Mouse (Mus musculus) heart, embryonic 13.5 days (tissue): Measurements from ENCODE around the gene Med24. TPM values are rescaled to one million over a fixed set of nuclear protein-coding genes. Genes with fewer than 3 reads are reported as not detected.
A peak's percentile ranks its signal among the peaks of the same experiment; 100 is the strongest.

Experiments
- ATAC-seq: fragments of 200-750 bp; cut with Nextera tagmentation; 2 replicates; pipeline ENCODE4 v1.8.0; 2017; ENCODE audit warnings: moderate TSS enrichment; ENCODE audit not compliant: insufficient number of reproducible peaks, low FRiP score, low TSS enrichment; ENCODE audit errors: extremely low read depth
- H3K27ac ChIP-seq: fragments of 300-500 bp; sonication (generic); replicated peaks from 2 replicates; pipeline ENCODE4 v1.5.1; 2015; ENCODE audit warnings: moderate library complexity, mild to moderate bottlenecking, inconsistent platforms
- H3K27me3 ChIP-seq: fragments of 300-500 bp; sonication (generic); replicated peaks from 2 replicates; pipeline ENCODE4 v1.6.1; 2015; ENCODE audit warnings: mild to moderate bottlenecking, inconsistent platforms
- H3K36me3 ChIP-seq: fragments of 300-500 bp; sonication (generic); 2 replicates; pipeline ENCODE4 v1.6.1; 2015; ENCODE audit warnings: mild to moderate bottlenecking, inconsistent platforms
- H3K4me1 ChIP-seq: fragments of 300-500 bp; sonication (generic); 2 replicates; pipeline ENCODE4 v1.6.1; 2015; ENCODE audit warnings: inconsistent platforms
- H3K4me2 ChIP-seq: fragments of 300-500 bp; sonication (generic); 2 replicates; pipeline ENCODE4 v1.6.1; 2015; ENCODE audit warnings: inconsistent platforms, mild to moderate bottlenecking, moderate library complexity
- H3K4me3 ChIP-seq: fragments of 300-500 bp; sonication (generic); 2 replicates; pipeline ENCODE4 v1.5.1; 2015; ENCODE audit warnings: moderate library complexity, mild to moderate bottlenecking, inconsistent platforms
- H3K9ac ChIP-seq: fragments of 300-500 bp; sonication (generic); 2 replicates; pipeline ENCODE4 v1.6.1; 2015; ENCODE audit warnings: inconsistent platforms, mild to moderate bottlenecking, moderate library complexity
- H3K9me3 ChIP-seq: fragments of 300-500 bp; sonication (generic); 2 replicates; pipeline ENCODE4 v1.6.1; 2016; ENCODE audit warnings: inconsistent platforms
- WGBS: fragments of 180-500 bp; shearing (Covaris S2); methylation state at CpG from one replicate; pipeline ENCODE4 v1.1.7; 2015; ENCODE audit warnings: mixed read lengths; 5-methylcytosine and 5-hydroxymethylcytosine counted together
- polyA plus RNA-seq: library from polyadenylated mRNA; unstranded; fragments of >200 nt; fragmentation: Nextera tagmentation; extraction: Ambion mirVana; gene quantifications from 2 replicates; pipeline ENCODE4 v1.2.1, GENCODE M21; 2015

Med24 gene
- polyA plus RNA-seq, 1 experiment from 2014 or later, result 37.4 TPM

DNA sequence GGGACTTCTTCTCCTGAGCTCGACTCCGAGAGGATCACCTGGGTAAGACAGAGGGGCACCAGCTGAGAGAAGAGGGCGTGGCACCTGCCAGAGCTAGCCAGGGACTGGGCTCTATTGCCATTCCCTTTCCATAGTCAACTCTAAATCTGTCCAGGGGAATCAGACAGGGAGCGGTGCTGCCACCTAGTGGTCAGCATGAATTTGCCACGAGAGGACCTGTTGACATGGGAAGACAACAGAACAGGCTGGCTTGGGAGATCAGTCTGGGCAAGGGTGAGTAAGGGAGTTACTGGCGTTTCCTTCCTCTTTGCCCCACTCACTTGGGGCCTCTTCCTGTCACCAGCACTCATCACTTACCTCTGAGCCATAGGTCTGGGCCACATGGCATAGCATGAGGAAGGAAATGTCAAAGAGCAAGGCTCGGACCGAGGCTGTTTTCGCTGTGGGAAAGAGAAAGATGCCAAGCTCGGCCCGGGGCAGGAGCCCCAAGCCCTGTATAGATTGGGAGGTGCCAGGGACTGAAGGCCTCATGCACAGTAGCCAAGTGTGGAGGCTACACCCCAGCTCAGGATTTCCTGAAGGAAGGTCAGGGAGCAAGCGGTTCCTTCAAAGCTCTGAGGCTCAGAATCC, 18.7 kb downstream of the Med24 start:
- ATAC-seq, result no peak; the same call in 1 of the 2 replicates
- Histone ChIP-seq H3K9me3 (no peaks in the 10 kb centered on the region), H3K4me2 (no peak overlapping the region), H3K27me3 (no peaks in the 10 kb centered on the region), H3K9ac (no peak overlapping the region), H3K27ac (peak overlapping the region; percentile 60), H3K4me1 (peaks cover 43% of the 10 kb centered on the region), H3K36me3 (peaks cover 84% of the 10 kb centered on the region), H3K4me3 (no peak overlapping the region)
- 44% methylated on average over 12 of the region's 12 CpGs for WGBS

GRCm38 (mm10) chr11:98709001-98709741, 20.1 kb downstream of the Med24 start:
- H3K4me3 ChIP-seq, result no peak overlapping the region
- H3K4me2 ChIP-seq, result no peak overlapping the region
- H3K27ac ChIP-seq, result peak overlapping the region; percentile 77
- peaks cover 43% of the 10 kb centered on the region for H3K4me1 ChIP-seq
- no peaks in the 10 kb centered on the region for H3K27me3 ChIP-seq
- H3K36me3 ChIP-seq, result peaks cover 84% of the 10 kb centered on the region
- no peak for ATAC-seq
- 64% methylated on average over 26 of the region's 26 CpGs for WGBS
- H3K9me3 ChIP-seq, result no peaks in the 10 kb centered on the region
- H3K9ac ChIP-seq, result peak overlapping the region; percentile 42

DNA sequence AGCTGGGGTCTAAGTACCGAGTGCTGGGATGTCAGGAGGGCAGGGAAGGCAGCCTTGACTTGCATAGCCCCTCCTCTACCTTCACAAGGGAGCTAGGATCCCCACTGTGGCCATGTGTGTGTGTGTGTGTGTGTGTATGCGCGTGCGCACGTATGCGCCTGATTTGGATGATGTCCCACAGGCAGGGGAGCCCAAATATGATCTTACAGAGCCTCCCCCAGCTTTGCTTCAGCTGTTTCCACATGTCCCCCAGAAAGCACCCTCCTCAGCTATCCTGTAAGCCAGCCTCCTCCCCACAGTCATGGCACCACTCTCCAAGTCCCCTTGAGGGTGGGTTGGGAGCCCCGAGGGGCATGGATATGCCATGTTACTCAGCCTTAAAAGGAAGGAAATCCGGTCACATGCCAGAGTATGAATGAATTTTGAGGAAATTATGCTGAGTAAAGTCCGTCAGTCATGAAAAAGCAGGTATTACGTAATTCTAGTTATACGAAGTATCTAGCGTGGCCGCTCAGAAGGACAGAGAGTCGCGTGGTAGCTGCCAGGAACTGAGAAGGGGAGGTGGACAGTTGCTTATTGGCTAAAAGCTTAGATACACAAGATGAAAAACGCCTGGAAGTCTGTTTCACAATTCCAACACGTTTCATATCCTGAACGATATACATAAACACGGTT, 20.8 kb downstream of the Med24 start:
- peak overlapping the region; percentile 42; the same call in 1 of the 2 replicates for H3K9ac ChIP-seq
- no peak for ATAC-seq
- no peak overlapping the region for H3K4me3 ChIP-seq
- H3K4me2 ChIP-seq, result no peak overlapping the region
- peaks cover 43% of the 10 kb centered on the region for H3K4me1 ChIP-seq
- H3K27me3 ChIP-seq, result no peaks in the 10 kb centered on the region
- peaks cover 81% of the 10 kb centered on the region for H3K36me3 ChIP-seq
- 78% methylated on average over 19 of the region's 19 CpGs for WGBS
- H3K27ac ChIP-seq, result peak overlapping the region; percentile 77
- H3K9me3 ChIP-seq, result no peaks in the 10 kb centered on the region

- Histone ChIP-seq H3K36me3 (peaks cover 73% of the 10 kb centered on the region), H3K4me2 (no peak overlapping the region), H3K27ac (peak overlapping the region; percentile 77), H3K4me1 (peaks cover 43% of the 10 kb centered on the region), H3K9me3 (no peaks in the 10 kb centered on the region), H3K9ac (0 out of 2 replicates have a peak overlapping the region, but pooled peaks have one; percentile 42), H3K4me3 (no peak overlapping the region), H3K27me3 (no peaks in the 10 kb centered on the region; the same call in 1 of the 2 replicates)
- 82% methylated on average over 22 of the region's 22 CpGs for WGBS
- no peak for ATAC-seq
These were observed 21.6 kb downstream of the Med24 start for GRCm38 (mm10) chr11:98707401-98708281.

GRCm38 (mm10) chr11:98705021-98705420, 24.2 kb downstream of the Med24 start:
- Histone ChIP-seq H3K4me1 (peaks cover 46% of the 10 kb centered on the region), H3K9me3 (no peaks in the 10 kb centered on the region), H3K36me3 (peaks cover 60% of the 10 kb centered on the region), H3K27ac (no peak overlapping the region), H3K4me3 (no peak overlapping the region), H3K27me3 (peaks cover 12% of the 10 kb centered on the region; the same call in 1 of the 2 replicates), H3K4me2 (no peak overlapping the region), H3K9ac (no peak overlapping the region)
- WGBS, result 89% methylated on average over 10 of the region's 10 CpGs
- no peak for ATAC-seq

DNA sequence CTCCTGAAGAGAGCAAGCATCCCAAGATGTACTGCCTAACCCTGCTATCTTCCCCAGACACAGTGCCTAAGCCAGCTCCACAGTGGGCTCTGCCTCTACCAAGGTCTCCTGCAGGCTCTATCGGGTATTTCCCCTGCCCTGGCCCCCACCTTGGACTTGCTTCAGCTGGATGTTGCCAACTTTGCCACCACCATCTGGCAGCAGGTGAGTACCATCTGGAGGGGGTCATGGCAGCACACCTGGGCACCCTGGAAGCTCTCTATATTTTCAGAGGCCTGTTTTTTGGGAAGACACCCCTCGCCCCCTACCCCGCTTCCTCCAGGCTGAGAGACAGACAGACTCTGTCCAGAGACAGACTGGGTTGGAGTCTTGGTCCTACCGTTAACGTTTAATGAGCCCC, 26.9 kb downstream of the Med24 start:
- no peak overlapping the region; the same call in 1 of the 2 replicates for H3K9ac ChIP-seq
- H3K27me3 ChIP-seq, result peaks cover 12% of the 10 kb centered on the region; the same call in 1 of the 2 replicates
- H3K36me3 ChIP-seq, result peaks cover 36% of the 10 kb centered on the region
- no peak overlapping the region for H3K4me2 ChIP-seq
- WGBS, result 68% methylated on average over 5 of the region's 5 CpGs
- H3K9me3 ChIP-seq, result no peaks in the 10 kb centered on the region
- no peak overlapping the region for H3K4me3 ChIP-seq
- H3K27ac ChIP-seq, result no peak overlapping the region
- H3K4me1 ChIP-seq, result peaks cover 19% of the 10 kb centered on the region
- ATAC-seq, result no peak

GRCm38 (mm10) chr11:98701213-98701670, 28.0 kb downstream of the Med24 start, which contains the start of gene Csf3:
Csf3 (plus strand) TSS chr11:98701263.
- H3K9ac ChIP-seq, result peak within 1 kb of the TSS; percentile 47; the same call in 1 of the 2 replicates
- peaks cover 32% of the 10 kb centered on the region for H3K36me3 ChIP-seq
- WGBS, result 40% methylated on average over 10 of the region's 10 CpGs
- no peak within 1 kb of the TSS for H3K4me3 ChIP-seq
- no peak for ATAC-seq
- H3K9me3 ChIP-seq, result no peaks in the 10 kb centered on the region
- H3K27me3 ChIP-seq, result peaks cover 12% of the 10 kb centered on the region; the same call in 1 of the 2 replicates
- no peak within 1 kb of the TSS for H3K27ac ChIP-seq
- no peak within 1 kb of the TSS for H3K4me2 ChIP-seq
- H3K4me1 ChIP-seq, result peaks cover 15% of the 10 kb centered on the region

DNA sequence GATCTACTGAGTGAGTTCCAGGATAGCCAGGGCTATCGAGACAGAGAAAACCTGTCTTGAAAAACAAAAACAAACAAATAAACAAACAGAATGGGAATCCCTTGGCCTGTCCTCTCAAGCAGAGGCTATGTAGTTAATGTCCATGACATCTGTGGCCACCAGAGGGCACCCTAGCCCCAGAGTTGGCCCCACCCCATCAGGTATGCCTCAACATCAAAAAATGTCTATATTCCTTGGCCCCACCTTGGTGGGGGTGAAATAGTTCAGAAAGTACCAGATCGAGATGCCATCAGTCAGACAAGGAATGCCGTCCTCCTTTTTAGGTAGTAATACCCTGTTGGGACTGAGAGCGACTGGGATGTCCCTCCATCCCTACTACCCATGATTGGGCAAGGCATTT, 29.3 kb downstream of the Med24 start:
- no peak for ATAC-seq
- Histone ChIP-seq H3K4me2 (no peak overlapping the region), H3K4me3 (no peak overlapping the region), H3K9ac (no peak overlapping the region), H3K27me3 (peaks cover 12% of the 10 kb centered on the region; the same call in 1 of the 2 replicates), H3K9me3 (no peaks in the 10 kb centered on the region), H3K27ac (no peak overlapping the region), H3K4me1 (peaks cover 15% of the 10 kb centered on the region), H3K36me3 (peaks cover 32% of the 10 kb centered on the region)
- WGBS, result 31% methylated on average over 4 of the region's 4 CpGs

DNA sequence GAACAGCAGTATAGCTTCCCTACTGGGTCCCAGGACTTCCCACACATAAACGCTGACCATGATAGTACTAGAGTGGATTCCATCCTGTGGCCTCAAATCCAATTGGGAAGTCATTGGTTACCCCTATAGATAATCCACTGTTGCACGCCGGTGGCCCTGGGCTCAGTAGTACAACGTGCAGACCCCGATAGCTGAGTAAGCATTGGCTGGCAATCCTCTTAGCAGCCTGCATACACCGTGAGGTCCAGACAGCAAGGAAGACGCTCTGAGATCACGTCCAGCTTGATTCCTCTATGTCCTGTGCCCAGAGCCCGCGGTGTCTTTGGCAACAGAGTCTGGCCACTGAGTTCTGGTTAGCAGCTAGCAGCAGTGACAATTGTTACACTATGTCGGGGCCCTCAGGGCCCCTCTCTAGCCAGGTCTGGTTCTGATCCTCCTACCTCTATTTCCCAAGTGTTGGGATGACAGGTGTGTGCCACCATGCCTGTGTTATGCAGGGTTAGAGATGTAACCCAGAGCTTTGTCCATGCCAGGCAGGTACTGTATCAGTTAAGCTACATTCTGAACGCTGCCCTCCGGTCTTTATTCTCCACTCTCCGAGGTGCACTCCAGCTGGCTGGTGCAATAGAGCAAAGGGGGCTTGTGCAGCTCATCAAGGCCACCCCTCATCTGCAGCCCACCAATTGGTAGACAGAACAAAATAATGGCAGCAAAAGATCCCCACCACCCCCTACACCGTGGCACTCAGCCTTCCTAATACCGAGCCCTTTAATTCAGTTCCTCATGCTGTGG, 30.2 kb downstream of the Med24 start:
- WGBS, result 79% methylated on average over 16 of the region's 16 CpGs
- H3K9me3 ChIP-seq, result no peaks in the 10 kb centered on the region
- H3K4me2 ChIP-seq, result no peak overlapping the region
- no peak overlapping the region for H3K9ac ChIP-seq
- ATAC-seq, result no peak
- peaks cover 32% of the 10 kb centered on the region for H3K36me3 ChIP-seq
- peaks cover 20% of the 10 kb centered on the region for H3K4me1 ChIP-seq
- no peak overlapping the region for H3K4me3 ChIP-seq
- H3K27me3 ChIP-seq, result peaks cover 12% of the 10 kb centered on the region; the same call in 1 of the 2 replicates
- no peak overlapping the region for H3K27ac ChIP-seq

GRCm38 (mm10) chr11:98697225-98697624, 32.0 kb downstream of the Med24 start:
- no peak for ATAC-seq
- WGBS, result 87% methylated on average over 12 of the region's 12 CpGs
- H3K4me2 ChIP-seq, result no peak overlapping the region
- H3K36me3 ChIP-seq, result peaks cover 47% of the 10 kb centered on the region
- H3K4me3 ChIP-seq, result no peak overlapping the region
- no peaks in the 10 kb centered on the region for H3K9me3 ChIP-seq
- peaks cover 24% of the 10 kb centered on the region for H3K4me1 ChIP-seq
- no peak overlapping the region for H3K9ac ChIP-seq
- H3K27ac ChIP-seq, result no peak overlapping the region
- peaks cover 9% of the 10 kb centered on the region; the same call in 1 of the 2 replicates for H3K27me3 ChIP-seq
